Mouse (Mus musculus): ENCODE results near the gene H2al2a.

The H2al2a gene

DNA sequence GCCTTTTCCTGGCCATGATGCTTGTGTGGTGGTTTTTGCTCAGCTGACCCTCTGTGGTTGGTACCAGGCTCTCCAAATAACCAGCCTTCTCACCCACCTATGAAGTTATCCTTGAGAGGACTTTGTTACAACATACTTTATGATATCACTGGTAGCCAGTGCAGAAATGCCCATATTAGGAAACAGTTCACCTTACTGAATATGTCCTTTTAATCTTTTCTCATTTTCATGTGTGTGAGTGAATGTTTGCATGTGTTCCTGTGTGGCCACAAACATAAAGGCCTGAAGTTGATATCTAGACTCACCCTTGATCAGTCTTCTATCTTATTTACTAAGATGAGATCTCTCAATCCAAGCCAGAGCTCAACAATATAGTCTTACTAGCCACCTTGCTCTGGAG lies at the start of gene H2al2a:
Gene H2al2a (minus strand): TSS at position 101 of the 400 bp plus-strand sequence.
- no peak for DNase-seq (ENCODE audit: low spot score)

DNA sequence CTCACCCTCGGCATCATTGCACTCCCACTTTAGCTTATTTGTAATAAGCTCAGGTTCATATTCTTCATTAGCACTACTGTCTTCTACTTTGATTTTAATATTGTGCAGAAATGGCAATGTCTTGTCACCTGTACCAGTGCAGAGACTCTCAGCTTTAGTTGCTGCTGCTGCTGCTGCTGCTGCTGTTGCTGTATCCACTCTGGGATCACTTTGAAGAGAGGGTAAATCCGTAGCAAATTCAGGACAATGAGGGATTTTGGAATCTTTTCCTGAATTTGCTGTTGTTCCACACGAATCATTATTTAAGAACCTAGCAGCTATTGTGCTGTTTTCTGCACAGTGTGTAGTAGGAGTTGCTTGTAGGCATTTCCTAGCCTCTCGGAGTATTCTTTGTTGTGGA lies 49.4 kb upstream of the H2al2a start:
- DNase-seq (ENCODE audit: low spot score) = no peak

DNA sequence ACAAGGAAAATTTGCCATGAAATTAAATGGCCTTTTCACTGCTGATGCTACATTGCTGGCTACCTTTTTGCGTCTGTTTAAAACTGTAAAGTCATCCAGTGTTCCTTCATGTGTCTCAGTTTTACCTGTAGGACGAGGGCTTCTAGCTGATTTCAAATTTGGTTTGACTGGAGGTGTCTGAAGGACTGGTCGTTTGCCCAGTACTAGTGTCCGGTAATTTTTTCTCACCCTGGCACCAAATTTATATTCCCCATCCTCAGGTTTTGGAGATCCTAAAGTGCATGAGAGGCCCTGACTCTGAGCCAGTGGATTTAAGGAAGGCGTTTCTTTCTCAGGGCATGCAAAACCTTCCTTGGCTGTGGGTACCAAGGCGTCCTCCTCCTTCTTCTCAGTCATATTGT lies 49.0 kb upstream of the H2al2a start:
- DNase-seq (ENCODE audit: low spot score) = no peak

DNA sequence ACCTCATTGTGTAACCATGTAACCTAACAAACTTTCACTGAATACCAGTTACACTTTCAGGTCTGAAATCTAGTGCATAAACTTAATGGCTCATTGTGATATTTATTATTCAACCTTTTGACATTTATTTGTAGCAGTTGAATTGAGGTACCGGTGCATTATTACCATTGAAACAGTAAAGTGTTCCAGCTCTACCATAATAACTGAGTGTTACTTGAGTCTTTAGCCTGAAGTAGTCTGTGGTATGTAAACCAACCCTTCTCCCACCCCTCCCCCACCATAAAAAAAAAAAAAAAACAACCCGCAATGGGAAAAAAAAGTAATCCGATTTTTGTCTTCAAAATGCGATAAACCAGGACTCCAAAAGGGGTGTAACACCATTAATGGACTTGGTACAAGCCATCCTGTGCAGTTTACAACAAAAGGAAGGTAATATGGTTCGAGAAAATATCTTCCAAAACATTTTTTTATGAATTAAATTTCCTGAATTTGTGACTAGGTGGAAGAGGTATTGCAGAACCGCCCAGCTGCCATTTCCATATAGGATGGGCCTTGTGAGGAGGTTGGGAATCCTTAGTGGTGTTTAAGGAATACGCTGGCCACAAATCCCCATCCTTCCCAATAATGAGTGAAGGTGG lies 48.5 kb upstream of the H2al2a start:
- no peak for DNase-seq (ENCODE audit: low spot score)

DNA sequence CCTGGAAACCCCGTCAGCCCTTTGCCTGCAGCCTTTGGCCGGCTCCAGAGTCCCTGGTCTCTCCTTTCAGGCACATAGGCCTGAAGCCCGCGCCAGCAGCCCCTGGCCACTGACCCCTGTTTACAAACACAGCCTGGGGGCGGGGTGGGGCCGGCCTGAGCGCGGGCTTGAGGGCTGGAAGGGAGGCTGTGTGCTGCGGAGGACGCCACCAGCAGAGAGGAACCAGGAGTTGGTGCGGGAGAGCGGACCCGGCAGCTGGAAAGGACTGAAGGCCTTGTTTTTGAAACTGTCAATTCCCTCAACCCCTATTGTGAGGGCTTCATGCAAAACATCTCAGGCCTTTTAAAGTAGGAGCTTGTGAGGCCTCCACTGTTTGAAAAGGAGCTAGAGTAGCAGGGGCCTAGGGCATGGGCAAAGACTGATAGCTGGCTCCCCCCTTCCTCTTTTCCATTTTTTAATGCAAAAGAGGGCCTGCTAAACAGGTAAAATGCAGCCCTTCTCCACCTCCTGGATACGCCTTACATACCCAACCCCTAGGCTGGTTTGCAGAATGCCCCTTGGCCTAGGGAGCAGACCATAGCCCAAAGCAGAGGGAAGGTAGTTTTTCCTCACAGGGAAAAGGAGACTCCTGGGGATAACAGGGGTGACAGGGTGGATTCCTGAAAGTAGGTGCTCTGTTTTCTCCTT lies 44.6 kb upstream of the H2al2a start:
- no peak for DNase-seq (ENCODE audit: low spot score)

DNA sequence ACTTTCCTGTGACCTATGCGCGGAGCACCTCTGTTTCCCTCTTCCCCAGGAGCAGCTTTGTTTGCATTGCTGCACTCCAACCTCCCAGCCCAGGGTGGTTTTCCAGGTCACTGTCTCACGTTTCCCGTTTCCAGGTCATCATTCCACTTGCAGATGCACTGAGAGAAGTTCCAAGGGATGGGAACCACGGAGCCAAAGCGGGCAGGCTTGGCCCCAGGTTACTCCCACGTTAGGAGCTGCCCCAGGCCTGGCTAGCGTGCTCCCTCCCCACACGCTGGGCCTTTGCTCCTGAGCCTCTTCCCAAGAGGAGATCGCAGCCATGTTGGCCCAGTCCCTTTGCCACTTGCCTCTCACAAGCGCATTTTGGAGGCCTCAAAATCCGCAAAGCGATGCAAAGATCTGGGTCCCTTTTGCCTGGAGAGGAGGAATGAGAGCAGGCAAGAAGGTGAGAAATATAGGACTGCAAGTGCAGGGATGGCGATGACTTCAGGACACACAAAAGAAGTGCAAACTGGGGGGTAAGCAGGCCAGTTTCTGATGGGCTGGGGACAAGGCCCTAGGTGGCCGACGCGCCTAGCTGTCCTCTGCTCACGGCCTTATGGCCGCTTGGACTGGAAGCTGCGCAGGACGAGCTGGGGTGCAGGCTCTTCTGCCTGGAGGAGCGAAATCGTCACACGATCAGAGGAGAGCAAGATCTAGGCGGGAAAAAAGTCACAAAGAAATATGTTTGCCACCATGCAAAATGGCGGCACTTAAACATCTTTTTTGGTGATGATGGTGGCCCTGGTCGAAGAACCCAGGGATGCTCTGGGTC lies 43.8 kb upstream of the H2al2a start:
- DNase-seq (ENCODE audit: low spot score) = no peak

GRCm38 (mm10) chr2:18039566-18040290 lies 43.0 kb upstream of the H2al2a start:
- DNase-seq (ENCODE audit: low spot score) = no peak

DNA sequence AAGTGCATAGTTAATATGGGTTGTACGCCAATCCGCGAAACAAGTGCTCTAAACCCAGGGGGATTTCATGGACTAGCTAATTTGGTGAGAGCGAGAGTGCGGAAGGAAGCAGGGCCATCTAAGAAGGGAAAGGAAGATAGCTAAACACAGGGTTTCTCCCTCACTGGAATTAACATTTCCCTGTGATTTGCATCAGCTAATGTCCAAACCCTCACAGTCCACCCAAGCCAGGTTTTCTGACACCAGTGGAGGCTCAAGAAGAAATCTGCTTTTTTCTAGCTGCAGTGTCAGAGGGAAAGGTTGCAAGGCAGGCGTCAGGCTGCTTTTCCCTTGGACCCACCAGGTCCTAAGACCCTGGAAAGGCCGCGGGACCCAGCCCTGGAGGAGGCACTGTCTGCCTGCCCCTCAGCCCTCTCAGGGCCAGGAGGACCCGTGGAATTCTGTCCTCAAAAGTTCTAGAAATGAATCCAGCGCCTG lies 42.2 kb upstream of the H2al2a start:
- no peak for DNase-seq (ENCODE audit: low spot score)

DNA sequence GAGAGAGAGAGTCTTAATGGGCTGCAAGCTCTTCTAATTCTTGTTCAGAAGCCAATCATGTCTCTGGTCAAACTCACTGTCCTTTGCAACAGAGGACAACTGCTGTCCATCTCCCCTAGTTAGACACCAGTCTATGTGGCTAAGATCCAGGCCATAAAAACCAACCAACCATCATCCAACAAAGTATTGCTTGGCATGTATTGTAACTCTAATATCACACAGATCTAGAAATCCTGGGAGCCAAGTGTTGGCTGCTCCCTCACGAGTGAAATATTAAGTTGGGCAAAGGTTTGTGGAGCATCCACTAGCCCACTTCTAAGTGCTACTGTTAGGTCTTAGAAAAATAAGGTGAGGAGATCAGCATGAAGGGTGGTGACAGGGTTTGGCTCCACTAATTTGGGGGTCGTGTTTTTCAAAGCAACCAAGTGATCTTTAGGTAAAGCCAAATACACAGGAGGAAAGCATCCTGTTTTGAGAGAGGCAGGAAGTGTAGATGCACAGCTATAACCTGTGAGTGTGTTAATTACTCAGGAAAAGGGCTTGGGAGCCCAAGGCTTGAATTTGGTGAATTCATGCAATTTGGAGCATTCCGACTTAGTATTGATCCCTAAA lies 41.5 kb upstream of the H2al2a start:
- DNase-seq (ENCODE audit: low spot score) = no peak

DNA sequence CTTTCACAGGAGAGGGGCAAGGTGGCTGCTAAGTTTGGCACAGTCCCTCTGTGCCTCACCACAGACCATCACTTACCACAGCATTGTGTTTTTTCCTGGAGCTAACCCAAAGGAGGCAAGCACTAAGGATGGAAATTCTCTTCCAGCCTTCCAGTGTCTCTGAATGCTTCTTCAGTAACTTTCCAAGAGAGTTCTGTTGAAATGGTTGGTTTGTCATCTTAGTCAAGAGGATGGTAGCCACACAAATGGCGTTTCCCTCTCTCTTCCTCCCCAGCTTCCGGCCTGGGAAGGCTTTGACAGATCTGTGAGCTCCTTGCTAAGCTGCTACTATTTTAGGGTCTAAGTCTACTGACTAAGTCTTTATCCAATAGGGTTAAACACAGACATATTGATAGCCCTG lies 40.7 kb upstream of the H2al2a start, which contains the start of gene A930004D18Rik:
Gene A930004D18Rik (minus strand): TSS at position 247 of the 400 bp plus-strand sequence.
- DNase-seq (ENCODE audit: low spot score) = no peak

DNA sequence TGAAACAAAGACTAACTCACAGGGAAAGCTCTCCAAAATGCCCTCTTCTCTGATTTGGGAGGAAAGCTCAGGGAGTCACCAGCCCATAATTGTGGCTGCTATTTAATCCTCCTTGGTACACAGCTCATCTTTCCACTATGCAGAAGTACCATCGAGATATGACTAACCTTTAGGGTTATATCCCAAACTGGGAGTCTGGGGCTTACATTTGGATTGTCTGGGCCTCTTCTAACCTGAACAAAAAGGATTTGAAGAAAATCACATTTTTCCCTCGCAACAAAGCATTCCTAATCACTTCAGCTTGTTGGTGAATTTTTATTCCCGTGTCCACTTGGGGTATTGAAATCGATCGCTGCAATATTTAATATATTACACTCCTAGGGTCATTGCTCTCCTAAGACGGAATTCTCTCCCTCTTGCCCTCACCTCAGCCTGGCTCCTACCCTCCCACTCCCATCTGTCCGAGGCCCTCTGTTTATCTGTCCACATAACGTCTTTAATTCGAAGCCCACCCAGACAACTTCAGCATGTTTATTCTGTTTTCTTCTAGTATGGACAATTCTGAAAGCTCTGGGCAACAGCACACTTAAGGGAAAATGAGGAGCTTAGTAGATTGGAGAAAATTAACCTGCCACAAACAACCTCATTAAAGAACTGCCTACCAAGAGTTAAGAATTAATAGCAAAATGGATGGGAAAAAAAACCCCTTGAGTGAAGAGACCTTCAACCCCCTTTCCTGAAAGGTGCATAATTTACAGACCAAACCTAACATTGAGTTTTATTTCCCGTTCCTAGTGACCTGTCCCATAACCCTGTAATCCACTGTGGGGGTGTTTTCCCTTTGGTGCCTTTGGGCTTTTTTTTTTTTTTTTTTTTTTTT lies 37.9 kb upstream of the H2al2a start:
- no peak for DNase-seq (ENCODE audit: low spot score)

GRCm38 (mm10) chr2:18033166-18034108 lies 36.7 kb upstream of the H2al2a start:
- no peak for DNase-seq (ENCODE audit: low spot score)

- no peak for DNase-seq (ENCODE audit: low spot score)
Observed at GRCm38 (mm10) chr2:18032538-18032895, 35.8 kb upstream of the H2al2a start.

DNA sequence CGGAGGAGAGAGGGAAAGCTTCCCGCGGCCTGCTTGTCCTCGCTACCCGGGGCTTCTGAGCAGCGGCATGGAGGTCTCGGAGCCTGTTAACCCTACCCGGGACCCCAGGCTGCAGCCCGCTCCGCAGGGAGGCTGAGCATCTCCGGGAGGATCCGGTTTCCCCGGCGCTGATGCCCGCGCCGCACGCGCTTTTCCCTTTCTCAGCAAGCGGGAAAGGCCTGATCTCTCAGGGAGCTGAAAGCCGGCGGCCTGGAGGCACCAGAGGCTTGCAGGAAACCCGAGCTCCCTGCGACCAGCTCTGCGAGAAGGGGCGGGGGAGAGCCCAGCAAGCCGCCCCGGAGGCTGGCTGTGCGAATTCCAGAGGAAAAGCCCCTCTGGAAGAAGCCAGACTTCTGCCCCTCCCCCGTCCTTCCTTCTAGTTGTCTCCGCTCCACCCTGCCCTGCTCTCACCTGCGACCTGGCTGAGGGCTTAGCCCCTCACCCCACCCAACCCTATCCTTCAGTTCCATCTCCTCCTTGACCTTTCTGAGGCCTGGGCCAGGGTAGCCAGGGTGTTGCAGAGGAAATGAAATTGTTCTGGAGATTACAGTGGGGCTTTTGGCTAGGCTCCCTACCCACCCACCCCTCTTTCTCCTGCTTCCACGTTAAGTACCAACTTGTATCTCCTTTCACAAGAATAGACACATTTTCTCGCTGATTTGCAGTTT lies 35.2 kb upstream of the H2al2a start:
- DNase-seq (ENCODE audit: low spot score) = no peak

GRCm38 (mm10) chr2:18031271-18031821 lies 34.6 kb upstream of the H2al2a start:
- DNase-seq (ENCODE audit: low spot score) = no peak

DNA sequence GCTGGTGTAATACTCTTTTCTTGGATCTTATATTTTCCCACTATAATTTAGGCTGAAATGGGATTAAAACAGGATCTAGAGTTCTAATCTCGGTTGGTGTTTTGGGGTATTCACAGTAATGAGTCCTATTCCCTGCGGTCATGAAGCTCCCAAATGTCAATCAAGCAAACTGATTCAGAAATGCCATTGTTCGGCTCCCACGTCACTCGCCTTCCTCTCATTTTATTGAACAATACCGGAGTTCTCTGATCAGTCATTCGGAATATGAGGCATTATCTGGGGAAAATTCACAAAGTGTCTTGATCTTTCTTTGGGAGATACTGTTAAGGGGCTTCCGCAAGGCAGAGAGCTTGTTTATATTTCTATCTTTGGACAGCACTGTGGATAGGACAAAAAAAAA lies 33.8 kb upstream of the H2al2a start:
- no peak for DNase-seq (ENCODE audit: low spot score)

DNA sequence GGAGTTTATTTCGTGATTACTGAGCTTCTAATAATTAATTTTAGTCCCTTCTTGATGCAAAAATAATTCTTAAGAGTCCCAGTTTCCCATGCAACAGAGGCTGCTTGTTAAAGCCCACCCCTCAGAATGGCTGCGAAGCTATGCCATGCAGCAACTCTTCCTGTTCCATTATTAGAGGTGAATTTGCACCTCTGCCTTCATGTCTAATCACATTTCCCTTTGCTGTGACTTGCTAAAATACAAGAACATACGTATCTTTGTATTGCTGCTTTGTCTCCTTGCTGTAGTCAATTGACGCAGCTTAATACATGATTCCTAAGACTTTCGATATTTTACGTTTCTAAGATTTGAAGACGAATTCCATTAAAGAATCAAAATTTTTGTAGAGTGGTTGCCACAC lies 32.9 kb upstream of the H2al2a start:
- no peak for DNase-seq (ENCODE audit: low spot score)

DNA sequence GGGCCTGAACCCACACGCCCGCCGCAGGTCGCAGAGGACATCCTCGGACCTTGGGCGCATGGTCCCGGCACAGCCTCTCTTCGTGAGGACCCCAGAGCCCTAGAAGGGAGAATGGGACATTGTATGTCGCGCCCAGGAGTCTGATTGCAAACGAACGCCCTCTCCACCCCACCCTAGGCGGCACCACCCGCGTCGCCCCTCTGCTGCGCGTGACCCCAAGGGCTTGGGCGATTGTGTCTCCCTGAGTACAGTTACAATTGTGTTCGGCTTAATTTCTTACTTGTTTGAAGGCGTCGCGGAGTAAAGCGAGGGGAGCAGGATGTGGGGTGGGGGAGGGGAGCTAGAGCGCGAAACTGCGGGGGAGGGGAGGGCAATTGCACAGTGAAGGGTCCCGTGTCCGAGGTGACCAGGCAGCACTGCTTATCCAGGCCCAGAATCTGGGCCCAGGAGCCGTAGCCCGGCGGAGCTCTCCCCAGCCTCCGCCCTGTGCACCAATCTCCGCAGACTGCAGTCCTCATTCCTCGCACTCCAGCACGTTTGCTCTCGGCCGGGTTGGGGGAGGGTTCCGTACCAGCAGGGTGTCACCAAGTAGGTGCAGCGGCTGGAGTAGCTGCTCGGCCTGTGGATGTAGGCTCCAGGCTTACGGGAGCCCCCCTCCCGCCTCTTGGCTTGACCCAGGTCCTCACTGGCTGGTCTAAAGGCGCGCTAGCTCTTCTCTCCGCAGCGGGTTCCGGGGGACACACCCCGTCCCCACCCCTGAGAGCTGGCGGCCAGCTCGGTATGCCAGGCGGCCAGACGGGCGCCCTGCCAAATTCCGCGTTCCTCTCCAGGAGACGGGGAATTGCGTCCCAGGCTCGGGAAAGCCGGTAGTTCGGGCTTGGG lies 31.6 kb upstream of the H2al2a start:
- peak; percentile 78 for DNase-seq (ENCODE audit: low spot score)

Data from layer of hippocampus, adult 11-12 months (tissue).